Mouse (Mus musculus) spleen, postnatal 36 days (tissue): Measurements from ENCODE around the gene 1700029J07Rik.
A peak's percentile ranks its signal among the peaks of the same experiment; 100 is the strongest.

ENCODE experiments used
- DNase-seq, 2 experiments: peaks; one replicate each; pipeline ENCODE4 v3.0.0; 2022; ENCODE audit warnings: low spot score in 2 of 2, mixed read lengths in 1 of 2

1700029J07Rik gene

GRCm38 (mm10) chr8:45975126-45975836 lies at the start of gene 1700029J07Rik, which contains the start of gene Ufsp2:
Gene 1700029J07Rik, minus strand, starts transcription at chr8:45975252.
Gene Ufsp2, plus strand, starts transcription at chr8:45975528.
- peak; percentile 95 to 96 for DNase-seq

GRCm38 (mm10) chr8:46024392-46024791 lies 49.3 kb upstream of the 1700029J07Rik start:
- DNase-seq = no peak

- no peak for DNase-seq
Measured at GRCm38 (mm10) chr8:46022758-46023157, 47.7 kb upstream of the 1700029J07Rik start.

GRCm38 (mm10) chr8:46022203-46022602 lies 47.2 kb upstream of the 1700029J07Rik start:
- DNase-seq = no peak

- no peak for DNase-seq
Measured at GRCm38 (mm10) chr8:46010746-46011680, 36.0 kb upstream of the 1700029J07Rik start.

- no peak for DNase-seq
Measured at GRCm38 (mm10) chr8:46010306-46010705, 35.3 kb upstream of the 1700029J07Rik start.

- DNase-seq = no peak
Measured at GRCm38 (mm10) chr8:46007050-46007672, 32.1 kb upstream of the 1700029J07Rik start.

- no peak for DNase-seq
Measured at GRCm38 (mm10) chr8:46005596-46005995, 30.5 kb upstream of the 1700029J07Rik start, which contains the start of gene Ankrd37. Gene Ankrd37, minus strand, starts transcription at chr8:46005707.

- DNase-seq = peak; percentile 99
Measured at GRCm38 (mm10) chr8:45999784-46000705, 25.0 kb upstream of the 1700029J07Rik start.

GRCm38 (mm10) chr8:45999138-45999783 lies 24.2 kb upstream of the 1700029J07Rik start, which contains the start of gene Lrp2bp:
Gene Lrp2bp, plus strand, starts transcription at chr8:45999303.
- DNase-seq = peak; percentile 4 to 11

- DNase-seq = no peak
Measured at GRCm38 (mm10) chr8:45998228-45998627, 23.2 kb upstream of the 1700029J07Rik start.

GRCm38 (mm10) chr8:45995576-45995975 lies 20.5 kb upstream of the 1700029J07Rik start:
- no peak for DNase-seq

GRCm38 (mm10) chr8:45994111-45994510 lies 19.1 kb upstream of the 1700029J07Rik start:
- no peak for DNase-seq

GRCm38 (mm10) chr8:45990631-45991310 lies 15.7 kb upstream of the 1700029J07Rik start:
- no peak for DNase-seq

GRCm38 (mm10) chr8:45988189-45988588 lies 13.1 kb upstream of the 1700029J07Rik start:
- no peak for DNase-seq

GRCm38 (mm10) chr8:45986665-45987064 lies 11.6 kb upstream of the 1700029J07Rik start:
- DNase-seq = no peak

GRCm38 (mm10) chr8:45975837-45976468 lies 901 bp upstream of the 1700029J07Rik start:
- DNase-seq = no peak

- DNase-seq = no peak
Measured at GRCm38 (mm10) chr8:45973988-45974505, 1.0 kb downstream of the 1700029J07Rik start.

GRCm38 (mm10) chr8:45970894-45971293 lies 4.2 kb downstream of the 1700029J07Rik start:
- DNase-seq = no peak
